Mouse (Mus musculus) stomach, postnatal 0 days (tissue): ENCODE measurements around the gene Mbnl2. TPM values are rescaled to one million over a fixed set of nuclear protein-coding genes. Genes with fewer than 3 reads are reported as not detected.

ENCODE experiments used
- ATAC-seq: fragments of 200-750 bp; cut with Nextera tagmentation; 2 replicates; pipeline ENCODE4 v1.8.0; 2017; ENCODE audit not compliant: low FRiP score, low TSS enrichment
- DNase-seq: peaks from one replicate; pipeline ENCODE4 v3.0.0-alpha.2; 2016; ENCODE audit warnings: low spot score
- H3K27ac ChIP-seq: fragments of 300-500 bp; sonication (generic); replicated peaks from 2 replicates; pipeline ENCODE4 v1.5.1; 2014; ENCODE audit warnings: mild to moderate bottlenecking, control low read depth
- H3K27me3 ChIP-seq: fragments of 300-500 bp; sonication (generic); 2 replicates; pipeline ENCODE4 v1.6.1; 2014; ENCODE audit warnings: low read length; ENCODE audit not compliant: control insufficient read depth, insufficient read depth
- H3K36me3 ChIP-seq: fragments of 300-500 bp; sonication (generic); 2 replicates; pipeline ENCODE4 v1.6.1; 2014; ENCODE audit warnings: low read length, mixed read lengths; ENCODE audit not compliant: control insufficient read depth, insufficient read depth
- H3K4me1 ChIP-seq: fragments of 300-500 bp; sonication (generic); replicated peaks from 2 replicates; pipeline ENCODE4 v1.6.1; 2014; ENCODE audit warnings: antibody characterized with exemption; ENCODE audit not compliant: control insufficient read depth, insufficient read depth
- H3K4me2 ChIP-seq: fragments of 300-500 bp; sonication (generic); replicated peaks from 2 replicates; pipeline ENCODE4 v1.6.1; 2014; ENCODE audit warnings: low read depth, mild to moderate bottlenecking, control low read depth, moderate library complexity
- H3K4me3 ChIP-seq: fragments of 300-500 bp; sonication (generic); 2 replicates; pipeline ENCODE4 v1.5.1; 2014; ENCODE audit warnings: low read depth, low read length, control low read depth
- H3K9ac ChIP-seq: fragments of 300-500 bp; sonication (generic); 2 replicates; pipeline ENCODE4 v1.6.1; 2014; ENCODE audit warnings: mild to moderate bottlenecking, low read length, control low read depth, mixed read lengths
- H3K9me3 ChIP-seq: fragments of 300-500 bp; sonication (generic); 2 replicates; pipeline ENCODE4 v1.6.1; 2016; ENCODE audit warnings: low read length; ENCODE audit not compliant: control insufficient read depth
- CTCF ChIP-seq: IDR thresholded peaks from 2 replicates; pipeline ENCODE4 v1.5.1; 2016; ENCODE audit warnings: antibody characterized with exemption, low read depth, mild to moderate bottlenecking, moderate library complexity
- EP300 ChIP-seq: optimal IDR thresholded peaks from 2 replicates; pipeline ENCODE3; 2016; ENCODE audit warnings: antibody characterized with exemption
- WGBS: fragments of 180-500 bp; shearing (Covaris S2); extraction: QIAGEN DNeasy Blood & Tissue Kit; methylation state at CpG from one replicate; pipeline ENCODE4 v1.1.7; 2014; 5-methylcytosine and 5-hydroxymethylcytosine counted together
- polyA plus RNA-seq: library from polyadenylated mRNA; unstranded; fragments of >200 nt; fragmentation: Nextera tagmentation; extraction: Ambion mirVana; gene quantifications from 2 replicates; pipeline ENCODE4 v1.2.1, GENCODE M21; 2015

Mbnl2 gene
- 101 and 104 TPM in 2 replicates for polyA plus RNA-seq

DNA sequence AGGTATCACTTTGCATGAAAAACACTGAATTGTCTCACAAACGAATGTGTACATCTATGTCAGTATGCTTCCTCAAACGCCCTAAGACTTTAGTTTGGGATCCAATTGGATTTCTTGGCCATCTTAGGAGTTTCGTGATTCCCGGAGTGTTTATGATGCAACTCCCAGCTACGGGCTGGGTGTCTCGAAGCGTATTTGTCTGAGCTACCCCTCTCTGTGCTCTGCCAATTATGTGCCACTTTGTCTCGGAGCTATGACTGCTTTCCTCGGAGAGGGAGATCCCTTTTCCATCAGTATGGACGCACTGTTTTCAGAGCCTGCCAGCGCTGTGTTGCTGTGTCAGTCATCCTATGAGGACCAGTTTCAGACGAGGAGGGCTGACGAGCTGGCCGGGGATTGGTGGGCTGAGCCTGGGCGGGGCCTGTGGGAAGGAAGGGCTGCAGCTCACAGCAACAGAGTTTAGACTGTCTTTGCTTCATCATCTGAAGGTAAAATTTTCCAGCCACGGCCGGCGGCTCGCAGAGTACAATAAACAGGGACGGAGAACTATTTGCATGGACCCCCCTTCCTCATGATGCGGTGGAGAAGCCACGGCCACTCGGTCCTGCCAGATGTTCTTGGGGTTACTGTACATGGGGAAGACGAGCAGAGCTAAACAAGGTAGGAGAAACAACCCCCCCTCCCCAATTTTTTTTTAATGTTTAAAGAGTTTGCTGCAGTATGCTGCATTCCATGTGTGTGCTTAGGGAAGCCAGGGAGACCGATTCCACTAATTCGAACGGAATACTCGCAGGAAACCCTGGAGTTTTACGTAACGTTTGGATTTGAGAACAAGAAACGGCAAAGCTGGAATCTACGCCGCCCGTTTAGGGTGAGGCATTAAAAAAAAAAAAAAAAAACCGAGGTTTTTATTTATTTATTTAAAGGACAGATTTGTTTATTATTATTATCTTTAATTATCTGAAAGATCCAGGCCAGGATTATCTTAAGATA is at the start of gene Mbnl2:
Mbnl2 (plus strand) TSS at position 424 of the 993 bp plus-strand sequence.
- peak; percentile 97 for DNase-seq
- Histone ChIP-seq H3K36me3 (no peaks in the 10 kb centered on the region), H3K4me2 (peak within 1 kb of the TSS; percentile 77), H3K4me3 (peak within 1 kb of the TSS; percentile 70), H3K27ac (peak within 1 kb of the TSS; percentile 95), H3K4me1 (peaks cover 3% of the 10 kb centered on the region; the same call in 1 of the 2 replicates), H3K9me3 (no peaks in the 10 kb centered on the region), H3K9ac (peak within 1 kb of the TSS; percentile 81), H3K27me3 (no peaks in the 10 kb centered on the region)
- ATAC-seq, result peak; percentile 95
- WGBS, result under 1% methylated on average over 35 of the region's 35 CpGs
- TF ChIP-seq CTCF (no peak), EP300 (peak; percentile 45)

DNA sequence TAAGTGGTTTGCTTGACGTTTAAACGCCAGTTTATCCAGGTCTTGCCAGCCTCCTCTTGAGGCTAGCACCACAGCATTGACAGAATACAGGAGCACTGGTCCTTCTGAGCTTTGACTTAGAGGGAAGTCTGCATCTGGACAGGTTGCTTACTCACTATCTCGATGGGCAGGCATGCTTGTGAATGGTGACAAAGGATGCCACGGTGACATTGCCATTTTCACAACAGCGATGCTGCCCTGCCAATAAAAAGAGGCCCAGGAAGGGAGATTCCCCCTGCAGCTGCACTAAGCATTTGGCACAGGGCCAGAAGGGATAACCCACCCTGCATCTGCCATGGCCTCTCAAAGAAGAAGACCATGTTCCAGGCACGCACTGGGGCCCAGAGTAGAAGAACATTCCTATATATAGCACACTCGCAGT is 43.4 kb upstream of the Mbnl2 start:
- no peak overlapping the region for H3K27ac ChIP-seq
- H3K9me3 ChIP-seq, result no peaks in the 10 kb centered on the region
- H3K4me2 ChIP-seq, result no peak overlapping the region
- no peak for DNase-seq
- H3K36me3 ChIP-seq, result no peaks in the 10 kb centered on the region
- H3K27me3 ChIP-seq, result no peaks in the 10 kb centered on the region
- TF ChIP-seq EP300 (no peak), CTCF (no peak)
- H3K4me1 ChIP-seq, result no peaks in the 10 kb centered on the region
- WGBS, result 40% methylated on average over 7 of the region's 7 CpGs
- ATAC-seq, result no peak
- H3K9ac ChIP-seq, result no peak overlapping the region
- no peak overlapping the region for H3K4me3 ChIP-seq

DNA sequence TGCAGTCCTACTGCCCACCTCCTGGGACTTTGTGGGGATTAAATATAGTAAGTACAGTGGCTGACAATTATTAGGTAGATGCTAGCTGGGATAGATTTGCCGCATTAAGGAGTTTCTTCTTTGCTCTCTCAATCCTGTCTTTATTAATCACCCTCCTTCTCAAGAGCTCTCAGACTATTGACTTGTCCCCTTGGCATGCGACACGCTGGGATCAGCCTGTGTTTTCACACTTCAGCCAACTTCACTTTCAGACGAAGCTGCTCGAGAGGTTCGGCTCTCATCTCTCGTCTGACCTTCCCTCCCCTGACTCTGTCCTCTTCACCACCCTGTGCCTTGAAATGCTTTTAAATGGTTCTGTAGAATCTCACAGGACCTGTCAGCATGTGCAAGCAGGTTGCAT is 39.9 kb upstream of the Mbnl2 start:
- H3K27me3 ChIP-seq, result no peaks in the 10 kb centered on the region
- no peaks in the 10 kb centered on the region for H3K9me3 ChIP-seq
- no peak for TF ChIP-seq CTCF
- no peak for TF ChIP-seq EP300
- H3K9ac ChIP-seq, result no peak overlapping the region
- no peak overlapping the region for H3K27ac ChIP-seq
- no peak overlapping the region for H3K4me3 ChIP-seq
- no peaks in the 10 kb centered on the region for H3K4me1 ChIP-seq
- ATAC-seq (no peak), DNase-seq (no peak)
- WGBS, result 63% methylated on average over 7 of the region's 7 CpGs
- H3K36me3 ChIP-seq, result no peaks in the 10 kb centered on the region
- H3K4me2 ChIP-seq, result no peak overlapping the region

DNA sequence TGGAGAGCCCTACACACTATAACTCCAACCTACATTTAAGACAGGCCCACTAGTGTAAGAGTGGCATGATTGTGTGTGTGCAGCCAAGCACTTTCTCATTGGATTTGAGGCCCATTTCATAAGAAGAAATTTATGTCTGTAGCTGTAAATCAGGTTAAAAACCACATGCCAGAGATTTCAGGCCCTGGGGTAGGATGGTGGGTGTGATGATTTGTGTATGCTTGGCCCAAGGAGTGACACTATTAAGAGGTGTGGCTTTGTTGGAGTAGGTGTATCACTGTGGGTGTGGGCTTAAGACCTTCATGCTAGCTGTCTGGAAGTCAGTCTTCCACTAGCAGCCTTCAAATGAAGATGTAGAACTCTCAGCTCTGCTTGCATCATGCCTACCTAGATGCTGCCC is 37.0 kb upstream of the Mbnl2 start:
- Histone ChIP-seq H3K4me1 (no peaks in the 10 kb centered on the region), H3K9ac (no peak overlapping the region), H3K4me2 (no peak overlapping the region), H3K36me3 (no peaks in the 10 kb centered on the region), H3K9me3 (no peaks in the 10 kb centered on the region), H3K27ac (no peak overlapping the region), H3K4me3 (no peak overlapping the region), H3K27me3 (no peaks in the 10 kb centered on the region)
- ATAC-seq (no peak), DNase-seq (no peak)
- TF ChIP-seq CTCF, result no peak
- no peak for TF ChIP-seq EP300

DNA sequence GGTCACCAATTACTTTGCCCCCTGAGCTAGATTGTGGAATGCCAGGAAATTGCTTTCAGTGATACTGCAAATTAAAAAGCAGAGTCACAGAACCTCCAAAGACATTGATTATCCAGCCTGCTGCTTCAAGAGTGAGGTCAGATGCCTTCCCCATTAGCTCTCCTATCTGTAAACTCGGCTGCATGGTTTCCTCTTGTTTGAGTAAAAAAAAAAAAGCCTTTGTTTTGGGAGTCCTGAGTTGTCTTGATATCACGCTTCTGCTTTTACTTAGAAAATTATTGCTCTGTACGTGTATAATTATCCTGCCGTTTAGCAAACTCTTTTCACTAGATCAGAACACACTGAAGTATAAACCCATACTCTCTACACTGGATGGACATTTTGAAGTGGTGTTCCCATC is 35.3 kb upstream of the Mbnl2 start:
- ATAC-seq, result no peak

DNA sequence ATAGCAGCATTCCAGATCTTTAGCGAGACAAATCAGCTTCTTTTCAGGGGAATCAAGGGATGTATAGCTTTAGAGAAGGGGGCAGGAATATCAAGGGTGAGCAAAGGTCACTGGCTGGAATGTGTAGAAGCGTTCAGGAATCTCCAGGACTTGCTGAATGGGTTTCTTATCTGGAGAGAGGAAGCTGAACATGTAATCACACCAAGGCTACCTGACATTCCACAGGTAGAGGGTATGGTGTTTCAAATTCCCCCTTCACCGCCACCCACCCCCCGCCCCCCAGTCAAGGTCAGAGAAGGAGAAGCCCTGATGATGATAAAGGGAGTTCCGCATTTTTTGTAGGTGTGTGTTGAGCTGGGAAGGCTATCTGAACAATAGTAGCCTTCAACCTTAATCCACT is 32.8 kb upstream of the Mbnl2 start:
- Histone ChIP-seq H3K4me2 (no peak overlapping the region), H3K9ac (no peak overlapping the region), H3K4me1 (no peaks in the 10 kb centered on the region), H3K27ac (no peak overlapping the region), H3K36me3 (no peaks in the 10 kb centered on the region), H3K27me3 (no peaks in the 10 kb centered on the region), H3K9me3 (no peaks in the 10 kb centered on the region), H3K4me3 (no peak overlapping the region)
- DNase-seq (no peak), ATAC-seq (no peak)
- TF ChIP-seq CTCF (no peak), EP300 (no peak)
- 46% methylated on average over 3 of the region's 5 CpGs for WGBS

More for the DNA sequence above, 35.3 kb upstream of the Mbnl2 start:
- Histone ChIP-seq H3K9me3 (no peaks in the 10 kb centered on the region), H3K36me3 (no peaks in the 10 kb centered on the region), H3K4me2 (no peak overlapping the region), H3K9ac (no peak overlapping the region), H3K27ac (no peak overlapping the region), H3K4me1 (no peaks in the 10 kb centered on the region), H3K27me3 (no peaks in the 10 kb centered on the region), H3K4me3 (no peak overlapping the region)
- no peak for DNase-seq
- 37% methylated on average over 4 of the region's 4 CpGs for WGBS
- TF ChIP-seq CTCF (no peak), EP300 (no peak)
